Mouse (Mus musculus): ENCODE data around the gene Vps37b. TPM values are rescaled to one million over a fixed set of nuclear protein-coding genes. Genes with fewer than 3 reads are reported as not detected.

The Vps37b gene
- polyA plus RNA-seq, 1 experiment from 2014 or later, result 31.3 TPM

- WGBS, result 60% methylated on average over 2 of the region's 2 CpGs
- Histone ChIP-seq H3K27ac (replicated peaks; ENCODE audit: low read depth, low read length) (no peak overlapping the region), H3K36me3 (replicated peaks; ENCODE audit: control insufficient read depth, insufficient read depth, low read depth, low read length) (no peaks in the 10 kb centered on the region), H3K4me1 (ENCODE audit: control insufficient read depth, insufficient read depth, low read length) (peaks cover 3% of the 10 kb centered on the region), H3K4me3 (ENCODE audit: low read depth, low read length) (no peak overlapping the region), H3K9ac (replicated peaks; ENCODE audit: low read length) (no peak overlapping the region), H3K27me3 (ENCODE audit: control insufficient read depth, insufficient read depth, low read length) (no peaks in the 10 kb centered on the region), H3K4me2 (ENCODE audit: low read depth, low read length) (no peak overlapping the region), H3K9me3 (replicated peaks; ENCODE audit: control insufficient read depth, low read length) (no peaks in the 10 kb centered on the region)
- DNase-seq (ENCODE audit: low spot score) (no peak), ATAC-seq (replicated peaks; ENCODE audit: insufficient number of reproducible peaks, low FRiP score, low TSS enrichment, low read depth) (no peak)
These were observed 16.3 kb downstream of the Vps37b start for GRCm38 (mm10) chr5:124015727-124016126.

GRCm38 (mm10) chr5:124014791-124015251 lies 17.2 kb downstream of the Vps37b start:
- Histone ChIP-seq H3K36me3 (replicated peaks; ENCODE audit: control insufficient read depth, insufficient read depth, low read depth, low read length) (no peaks in the 10 kb centered on the region; the same call in none of the 2 replicates), H3K4me1 (ENCODE audit: control insufficient read depth, insufficient read depth, low read length) (peaks cover 3% of the 10 kb centered on the region), H3K4me2 (ENCODE audit: low read depth, low read length) (no peak overlapping the region), H3K9ac (replicated peaks; ENCODE audit: low read length) (no peak overlapping the region), H3K4me3 (ENCODE audit: low read depth, low read length) (no peak overlapping the region), H3K27ac (replicated peaks; ENCODE audit: low read depth, low read length) (no peak overlapping the region), H3K9me3 (replicated peaks; ENCODE audit: control insufficient read depth, low read length) (no peaks in the 10 kb centered on the region), H3K27me3 (ENCODE audit: control insufficient read depth, insufficient read depth, low read length) (no peaks in the 10 kb centered on the region)
- 25% methylated on average over 11 of the region's 11 CpGs for WGBS
- no peak for ATAC-seq (replicated peaks; ENCODE audit: insufficient number of reproducible peaks, low FRiP score, low TSS enrichment, low read depth)
- no peak for DNase-seq (ENCODE audit: low spot score)

GRCm38 (mm10) chr5:124014180-124014579 lies 17.9 kb downstream of the Vps37b start:
- ATAC-seq (replicated peaks; ENCODE audit: insufficient number of reproducible peaks, low FRiP score, low TSS enrichment, low read depth) (no peak), DNase-seq (ENCODE audit: low spot score) (no peak)
- 81% methylated on average over 3 of the region's 3 CpGs for WGBS
- Histone ChIP-seq H3K4me3 (ENCODE audit: low read depth, low read length) (no peak overlapping the region), H3K4me2 (ENCODE audit: low read depth, low read length) (no peak overlapping the region), H3K36me3 (replicated peaks; ENCODE audit: control insufficient read depth, insufficient read depth, low read depth, low read length) (peaks cover 3% of the 10 kb centered on the region), H3K27me3 (ENCODE audit: control insufficient read depth, insufficient read depth, low read length) (no peaks in the 10 kb centered on the region), H3K4me1 (ENCODE audit: control insufficient read depth, insufficient read depth, low read length) (peaks cover 3% of the 10 kb centered on the region), H3K27ac (replicated peaks; ENCODE audit: low read depth, low read length) (no peak overlapping the region), H3K9ac (replicated peaks; ENCODE audit: low read length) (no peak overlapping the region), H3K9me3 (replicated peaks; ENCODE audit: control insufficient read depth, low read length) (no peaks in the 10 kb centered on the region)

GRCm38 (mm10) chr5:124013747-124014146 lies 18.3 kb downstream of the Vps37b start:
- ATAC-seq (replicated peaks; ENCODE audit: insufficient number of reproducible peaks, low FRiP score, low TSS enrichment, low read depth) (no peak), DNase-seq (ENCODE audit: low spot score) (no peak)
- Histone ChIP-seq H3K4me2 (ENCODE audit: low read depth, low read length) (no peak overlapping the region), H3K27ac (replicated peaks; ENCODE audit: low read depth, low read length) (no peak overlapping the region), H3K27me3 (ENCODE audit: control insufficient read depth, insufficient read depth, low read length) (no peaks in the 10 kb centered on the region), H3K36me3 (replicated peaks; ENCODE audit: control insufficient read depth, insufficient read depth, low read depth, low read length) (peaks cover 3% of the 10 kb centered on the region), H3K9ac (replicated peaks; ENCODE audit: low read length) (no peak overlapping the region), H3K4me3 (ENCODE audit: low read depth, low read length) (no peak overlapping the region), H3K4me1 (ENCODE audit: control insufficient read depth, insufficient read depth, low read length) (peaks cover 3% of the 10 kb centered on the region), H3K9me3 (replicated peaks; ENCODE audit: control insufficient read depth, low read length) (no peaks in the 10 kb centered on the region)
- WGBS, result 81% methylated on average over 16 of the region's 16 CpGs

- H3K4me2 ChIP-seq (ENCODE audit: low read depth, low read length), result no peak overlapping the region
- no peak overlapping the region for H3K9ac ChIP-seq (replicated peaks; ENCODE audit: low read length)
- H3K9me3 ChIP-seq (replicated peaks; ENCODE audit: control insufficient read depth, low read length), result no peaks in the 10 kb centered on the region
- H3K4me1 ChIP-seq (ENCODE audit: control insufficient read depth, insufficient read depth, low read length), result peaks cover 3% of the 10 kb centered on the region
- no peak for DNase-seq (ENCODE audit: low spot score)
- H3K27me3 ChIP-seq (ENCODE audit: control insufficient read depth, insufficient read depth, low read length), result no peaks in the 10 kb centered on the region
- no peak overlapping the region for H3K27ac ChIP-seq (replicated peaks; ENCODE audit: low read depth, low read length)
- H3K4me3 ChIP-seq (ENCODE audit: low read depth, low read length), result no peak overlapping the region
- 86% methylated on average over 10 of the region's 10 CpGs for WGBS
- no peak for ATAC-seq (replicated peaks; ENCODE audit: insufficient number of reproducible peaks, low FRiP score, low TSS enrichment, low read depth)
- peaks cover 3% of the 10 kb centered on the region for H3K36me3 ChIP-seq (replicated peaks; ENCODE audit: control insufficient read depth, insufficient read depth, low read depth, low read length)
These were observed 19.2 kb downstream of the Vps37b start for GRCm38 (mm10) chr5:124012885-124013284.

GRCm38 (mm10) chr5:124011927-124012326 lies 20.1 kb downstream of the Vps37b start:
- H3K36me3 ChIP-seq (replicated peaks; ENCODE audit: control insufficient read depth, insufficient read depth, low read depth, low read length), result peaks cover 3% of the 10 kb centered on the region
- H3K27ac ChIP-seq (replicated peaks; ENCODE audit: low read depth, low read length), result peak overlapping the region; percentile 43; the same call in 1 of the 2 replicates
- peak overlapping the region; percentile 18 for H3K9ac ChIP-seq (replicated peaks; ENCODE audit: low read length)
- no peaks in the 10 kb centered on the region for H3K27me3 ChIP-seq (ENCODE audit: control insufficient read depth, insufficient read depth, low read length)
- no peak overlapping the region for H3K4me3 ChIP-seq (ENCODE audit: low read depth, low read length)
- no peak overlapping the region for H3K4me2 ChIP-seq (ENCODE audit: low read depth, low read length)
- DNase-seq (ENCODE audit: low spot score), result no peak
- H3K4me1 ChIP-seq (ENCODE audit: control insufficient read depth, insufficient read depth, low read length), result peaks cover 3% of the 10 kb centered on the region
- no peaks in the 10 kb centered on the region for H3K9me3 ChIP-seq (replicated peaks; ENCODE audit: control insufficient read depth, low read length)
- 32% methylated on average over 8 of the region's 8 CpGs for WGBS
- no peak for ATAC-seq (replicated peaks; ENCODE audit: insufficient number of reproducible peaks, low FRiP score, low TSS enrichment, low read depth)

- Histone ChIP-seq H3K9me3 (replicated peaks; ENCODE audit: control insufficient read depth, low read length) (no peaks in the 10 kb centered on the region), H3K4me3 (ENCODE audit: low read depth, low read length) (no peak overlapping the region), H3K4me2 (ENCODE audit: low read depth, low read length) (peak overlapping the region; percentile 10; the same call in 1 of the 2 replicates), H3K27ac (replicated peaks; ENCODE audit: low read depth, low read length) (peak overlapping the region; percentile 59), H3K27me3 (ENCODE audit: control insufficient read depth, insufficient read depth, low read length) (no peaks in the 10 kb centered on the region), H3K4me1 (ENCODE audit: control insufficient read depth, insufficient read depth, low read length) (peaks cover 3% of the 10 kb centered on the region), H3K36me3 (replicated peaks; ENCODE audit: control insufficient read depth, insufficient read depth, low read depth, low read length) (peaks cover 3% of the 10 kb centered on the region), H3K9ac (replicated peaks; ENCODE audit: low read length) (peak overlapping the region; percentile 28)
- peak; percentile 60 for DNase-seq (ENCODE audit: low spot score)
- WGBS, result 16% methylated on average over 18 of the region's 19 CpGs
- ATAC-seq (replicated peaks; ENCODE audit: insufficient number of reproducible peaks, low FRiP score, low TSS enrichment, low read depth), result peak; percentile 46
These were observed 21.0 kb downstream of the Vps37b start for GRCm38 (mm10) chr5:124010910-124011655.

- peaks cover 6% of the 10 kb centered on the region for H3K36me3 ChIP-seq (replicated peaks; ENCODE audit: control insufficient read depth, insufficient read depth, low read depth, low read length)
- no peaks in the 10 kb centered on the region for H3K27me3 ChIP-seq (ENCODE audit: control insufficient read depth, insufficient read depth, low read length)
- H3K27ac ChIP-seq (replicated peaks; ENCODE audit: low read depth, low read length), result peak overlapping the region; percentile 59; the same call in 1 of the 2 replicates
- H3K4me2 ChIP-seq (ENCODE audit: low read depth, low read length), result no peak overlapping the region
- DNase-seq (ENCODE audit: low spot score) (no peak), ATAC-seq (replicated peaks; ENCODE audit: insufficient number of reproducible peaks, low FRiP score, low TSS enrichment, low read depth) (no peak)
- WGBS, result 92% methylated on average over 8 of the region's 8 CpGs
- H3K9ac ChIP-seq (replicated peaks; ENCODE audit: low read length), result no peak overlapping the region
- no peak overlapping the region for H3K4me3 ChIP-seq (ENCODE audit: low read depth, low read length)
- peaks cover 3% of the 10 kb centered on the region for H3K4me1 ChIP-seq (ENCODE audit: control insufficient read depth, insufficient read depth, low read length)
- no peaks in the 10 kb centered on the region for H3K9me3 ChIP-seq (replicated peaks; ENCODE audit: control insufficient read depth, low read length)
These were observed 22.0 kb downstream of the Vps37b start for GRCm38 (mm10) chr5:124010077-124010476.
